Mouse (Mus musculus) liver, embryonic 13.5 days (tissue): Measurements from ENCODE around the gene Nr3c2. TPM values are rescaled to one million over a fixed set of nuclear protein-coding genes. Genes with fewer than 3 reads are reported as not detected.

Source experiments
- ATAC-seq: fragments of 200-750 bp; cut with Nextera tagmentation; 2 replicates; pipeline ENCODE4 v1.8.0; 2017; ENCODE audit warnings: low read depth, mild to moderate bottlenecking, moderate number of reproducible peaks, moderate library complexity
- DNase-seq: peaks from one replicate; pipeline ENCODE4 v3.0.0; 2022
- H3K27ac ChIP-seq: fragments of 300-500 bp; sonication (generic); 2 replicates; pipeline ENCODE4 v1.5.1; 2015; ENCODE audit warnings: moderate library complexity, mild to moderate bottlenecking, inconsistent platforms
- H3K27me3 ChIP-seq: fragments of 300-500 bp; sonication (generic); 2 replicates; pipeline ENCODE4 v1.6.1; 2015; ENCODE audit warnings: mild to moderate bottlenecking, inconsistent platforms
- H3K36me3 ChIP-seq: fragments of 300-500 bp; sonication (generic); 2 replicates; pipeline ENCODE4 v1.6.1; 2015; ENCODE audit warnings: mild to moderate bottlenecking, inconsistent platforms
- H3K4me1 ChIP-seq: fragments of 300-500 bp; sonication (generic); replicated peaks from 2 replicates; pipeline ENCODE4 v1.6.1; 2015; ENCODE audit warnings: inconsistent platforms
- H3K4me2 ChIP-seq: fragments of 300-500 bp; sonication (generic); 2 replicates; pipeline ENCODE4 v1.6.1; 2015; ENCODE audit warnings: inconsistent platforms, mild to moderate bottlenecking, moderate library complexity
- H3K4me3 ChIP-seq: fragments of 300-500 bp; sonication (generic); replicated peaks from 2 replicates; pipeline ENCODE4 v1.5.1; 2015; ENCODE audit warnings: mild to moderate bottlenecking, inconsistent platforms
- H3K9ac ChIP-seq: fragments of 300-500 bp; sonication (generic); 2 replicates; pipeline ENCODE4 v1.6.1; 2015; ENCODE audit warnings: mild to moderate bottlenecking, inconsistent platforms
- H3K9me3 ChIP-seq: fragments of 300-500 bp; sonication (generic); replicated peaks from 2 replicates; pipeline ENCODE4 v1.6.1; 2016; ENCODE audit warnings: inconsistent platforms
- WGBS: fragments of 180-500 bp; shearing (Covaris S2); methylation state at CpG from one replicate; pipeline ENCODE4 v1.1.7; 2015; ENCODE audit not compliant: insufficient replicate concordance; 5-methylcytosine and 5-hydroxymethylcytosine counted together
- polyA plus RNA-seq: library from polyadenylated mRNA; unstranded; fragments of >200 nt; fragmentation: Nextera tagmentation; extraction: Ambion mirVana; gene quantifications from 2 replicates; pipeline ENCODE4 v1.2.1, GENCODE M21; 2015

The Nr3c2 gene
- polyA plus RNA-seq, 1 experiment from 2014 or later, result 0.92 TPM

DNA sequence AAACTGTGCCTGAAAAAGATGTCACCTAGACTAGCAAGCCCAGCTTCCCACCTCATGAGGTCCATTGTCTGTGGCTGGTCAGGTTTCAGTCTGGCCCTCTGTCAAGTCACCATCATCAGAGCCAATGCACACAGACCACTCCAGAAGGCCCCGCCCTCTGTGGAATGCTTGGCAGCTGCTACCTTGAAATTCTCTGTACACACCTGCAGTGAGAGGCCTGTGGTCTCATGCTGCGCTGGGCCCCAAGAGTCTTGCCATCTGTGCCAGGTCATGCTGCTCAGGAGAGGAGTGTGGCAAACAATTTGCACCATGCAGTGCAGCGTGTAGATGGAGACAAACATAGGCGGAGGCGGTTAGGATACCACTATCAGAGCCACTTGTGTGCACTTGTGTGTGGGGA is 328.5 kb downstream of the Nr3c2 start:
- H3K9me3 ChIP-seq, result no peaks in the 10 kb centered on the region
- no peak overlapping the region for H3K4me2 ChIP-seq
- no peaks in the 10 kb centered on the region for H3K36me3 ChIP-seq
- no peak for DNase-seq
- ATAC-seq, result no peak
- H3K9ac ChIP-seq, result no peak overlapping the region
- 77% methylated on average over 5 of the region's 5 CpGs for WGBS
- H3K27ac ChIP-seq, result no peak overlapping the region
- no peaks in the 10 kb centered on the region for H3K4me1 ChIP-seq
- H3K4me3 ChIP-seq, result no peak overlapping the region
- H3K27me3 ChIP-seq, result no peaks in the 10 kb centered on the region

DNA sequence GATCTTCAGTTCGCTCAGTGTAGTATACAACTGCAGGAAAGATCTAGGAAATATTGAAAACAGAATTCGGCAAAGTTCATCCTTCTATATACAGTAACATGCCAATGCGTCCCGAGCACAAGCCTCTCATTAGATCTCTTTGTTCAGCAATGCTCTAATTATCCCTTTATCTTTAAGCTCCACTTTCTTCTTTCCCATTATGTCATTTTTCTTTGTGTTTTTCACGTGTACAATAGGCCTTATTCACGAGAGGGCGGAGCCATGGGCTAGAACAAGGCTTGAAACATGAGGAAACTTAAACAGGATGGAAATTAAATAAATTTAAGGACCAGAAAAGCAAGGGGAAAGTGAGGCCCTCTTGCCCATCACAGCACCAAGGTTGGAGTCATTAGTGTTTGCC is 329.4 kb downstream of the Nr3c2 start:
- DNase-seq (no peak), ATAC-seq (no peak)
- Histone ChIP-seq H3K27ac (no peak overlapping the region), H3K36me3 (no peaks in the 10 kb centered on the region), H3K4me2 (no peak overlapping the region), H3K9me3 (no peaks in the 10 kb centered on the region), H3K27me3 (no peaks in the 10 kb centered on the region), H3K9ac (no peak overlapping the region), H3K4me1 (no peaks in the 10 kb centered on the region), H3K4me3 (no peak overlapping the region)
- 61% methylated on average over 7 of the region's 7 CpGs for WGBS

DNA sequence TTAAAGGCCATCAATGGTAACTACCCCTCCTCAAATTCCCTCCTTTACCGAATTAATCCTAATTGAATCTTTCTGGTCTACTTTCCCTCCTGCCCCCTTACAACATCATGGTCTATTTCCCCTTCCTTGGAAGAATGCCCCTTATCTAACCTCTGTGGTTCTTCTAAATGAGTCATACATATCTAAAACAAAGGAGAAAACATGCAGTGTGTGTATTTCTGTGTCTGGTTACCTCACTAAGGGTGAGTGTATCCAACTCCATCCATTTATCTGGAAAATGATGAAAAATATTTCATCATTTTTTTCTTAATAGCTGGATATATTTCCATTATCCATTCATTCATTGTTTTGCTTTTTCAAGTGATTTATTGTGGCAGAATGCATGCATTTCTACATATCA is 332.0 kb downstream of the Nr3c2 start:
- no peak overlapping the region for H3K4me3 ChIP-seq
- DNase-seq (no peak), ATAC-seq (no peak)
- no peaks in the 10 kb centered on the region for H3K9me3 ChIP-seq
- H3K4me1 ChIP-seq, result no peaks in the 10 kb centered on the region
- H3K4me2 ChIP-seq, result no peak overlapping the region
- H3K27me3 ChIP-seq, result no peaks in the 10 kb centered on the region
- 58% methylated on average over 1 of the region's 1 CpGs for WGBS
- H3K36me3 ChIP-seq, result no peaks in the 10 kb centered on the region
- H3K9ac ChIP-seq, result no peak overlapping the region
- H3K27ac ChIP-seq, result no peak overlapping the region

DNA sequence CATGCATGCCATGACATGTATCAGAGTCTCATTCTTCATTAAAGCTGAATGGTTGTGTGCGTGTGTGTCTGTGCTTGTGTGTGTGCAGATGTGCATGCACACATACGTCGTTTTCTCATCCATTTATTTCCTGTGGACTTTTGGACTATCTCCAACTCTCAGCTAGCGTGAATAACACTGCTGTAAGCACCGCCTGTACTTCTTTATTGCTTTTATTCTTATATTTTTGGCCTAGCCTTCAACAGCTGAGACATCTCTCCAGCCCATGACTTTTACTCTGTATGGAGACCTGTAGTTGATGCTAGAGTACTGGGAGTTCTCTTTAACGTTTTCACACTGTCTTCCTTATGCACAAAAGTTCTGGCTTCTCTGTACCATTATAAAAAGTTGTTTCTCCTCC is 332.6 kb downstream of the Nr3c2 start:
- WGBS, result 56% methylated on average over 6 of the region's 6 CpGs
- Histone ChIP-seq H3K9me3 (no peaks in the 10 kb centered on the region), H3K9ac (no peak overlapping the region), H3K4me1 (no peaks in the 10 kb centered on the region), H3K4me2 (no peak overlapping the region), H3K36me3 (no peaks in the 10 kb centered on the region), H3K27ac (no peak overlapping the region), H3K27me3 (no peaks in the 10 kb centered on the region), H3K4me3 (no peak overlapping the region)
- DNase-seq, result no peak
- no peak for ATAC-seq

DNA sequence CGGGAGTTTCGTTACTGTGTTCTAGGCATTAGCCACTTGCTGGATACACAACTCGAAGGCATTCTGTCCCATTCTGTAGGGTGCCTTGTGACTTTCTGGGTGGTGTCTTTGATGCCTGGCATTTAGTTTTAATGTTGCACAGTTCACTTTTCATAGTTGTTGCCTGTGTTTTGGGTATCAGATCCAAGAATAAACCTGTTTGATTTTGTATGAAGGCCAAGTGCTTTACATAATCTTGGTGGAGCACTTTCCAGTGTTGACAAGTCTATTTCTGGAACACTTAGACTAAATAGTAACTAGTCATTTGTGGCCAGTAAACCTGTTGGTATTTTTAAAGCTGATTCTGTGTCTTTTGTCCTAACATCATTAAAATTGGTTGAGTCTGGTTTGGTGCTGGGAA is 333.2 kb downstream of the Nr3c2 start:
- H3K4me3 ChIP-seq, result no peak overlapping the region
- H3K36me3 ChIP-seq, result no peaks in the 10 kb centered on the region
- no peaks in the 10 kb centered on the region for H3K27me3 ChIP-seq
- DNase-seq (no peak), ATAC-seq (no peak)
- no peak overlapping the region for H3K9ac ChIP-seq
- 70% methylated on average over 3 of the region's 3 CpGs for WGBS
- H3K9me3 ChIP-seq, result no peaks in the 10 kb centered on the region
- no peak overlapping the region for H3K4me2 ChIP-seq
- H3K4me1 ChIP-seq, result no peaks in the 10 kb centered on the region
- H3K27ac ChIP-seq, result no peak overlapping the region

DNA sequence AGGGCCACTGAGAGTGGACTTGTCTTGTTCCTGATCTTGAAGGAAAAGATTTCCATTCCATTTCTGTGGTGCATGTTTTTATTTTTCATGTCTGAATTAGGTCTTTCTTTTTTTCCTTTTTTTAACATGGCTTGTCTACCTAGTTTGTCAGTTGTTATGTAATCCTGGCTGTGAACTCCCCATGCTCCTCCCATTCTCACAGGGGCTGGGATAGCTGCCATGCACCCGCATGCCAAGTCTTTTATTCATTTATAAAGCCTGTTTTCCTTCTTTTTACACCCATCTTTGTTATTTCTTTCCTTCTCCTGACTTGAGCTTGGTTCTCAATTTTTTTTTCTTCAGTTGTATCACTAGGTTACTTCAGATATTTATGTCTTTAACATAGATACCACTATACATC is 337.5 kb downstream of the Nr3c2 start:
- Histone ChIP-seq H3K4me3 (no peak overlapping the region), H3K9ac (no peak overlapping the region), H3K36me3 (no peaks in the 10 kb centered on the region), H3K27ac (no peak overlapping the region), H3K9me3 (no peaks in the 10 kb centered on the region), H3K4me2 (no peak overlapping the region), H3K27me3 (no peaks in the 10 kb centered on the region), H3K4me1 (no peaks in the 10 kb centered on the region)
- no peak for ATAC-seq
- WGBS, result 74% methylated on average over 1 of the region's 1 CpGs
- no peak for DNase-seq

DNA sequence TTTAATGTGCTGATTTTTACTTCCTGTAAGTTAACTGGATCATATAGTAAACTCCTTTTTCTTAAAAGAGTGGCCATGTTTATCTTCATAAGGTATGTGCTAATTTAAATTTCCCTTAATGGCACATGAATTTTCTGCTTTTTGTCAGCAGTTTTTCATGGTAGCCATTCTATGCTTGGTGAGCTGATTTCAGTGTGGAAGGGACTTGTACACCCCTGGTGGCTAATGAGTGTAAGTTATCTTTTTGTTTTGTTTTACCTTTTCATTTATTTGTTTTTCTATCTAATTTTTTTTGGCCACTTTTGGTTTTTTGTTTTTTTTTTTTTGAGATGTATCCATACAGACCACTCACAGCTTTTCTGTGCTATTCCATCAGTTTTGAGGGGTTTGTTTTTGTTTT is 340.2 kb downstream of the Nr3c2 start:
- Histone ChIP-seq H3K9me3 (no peaks in the 10 kb centered on the region), H3K27ac (no peak overlapping the region), H3K4me3 (no peak overlapping the region), H3K9ac (no peak overlapping the region), H3K36me3 (no peaks in the 10 kb centered on the region), H3K4me1 (no peaks in the 10 kb centered on the region), H3K27me3 (no peaks in the 10 kb centered on the region), H3K4me2 (no peak overlapping the region)
- DNase-seq, result no peak
- no peak for ATAC-seq

DNA sequence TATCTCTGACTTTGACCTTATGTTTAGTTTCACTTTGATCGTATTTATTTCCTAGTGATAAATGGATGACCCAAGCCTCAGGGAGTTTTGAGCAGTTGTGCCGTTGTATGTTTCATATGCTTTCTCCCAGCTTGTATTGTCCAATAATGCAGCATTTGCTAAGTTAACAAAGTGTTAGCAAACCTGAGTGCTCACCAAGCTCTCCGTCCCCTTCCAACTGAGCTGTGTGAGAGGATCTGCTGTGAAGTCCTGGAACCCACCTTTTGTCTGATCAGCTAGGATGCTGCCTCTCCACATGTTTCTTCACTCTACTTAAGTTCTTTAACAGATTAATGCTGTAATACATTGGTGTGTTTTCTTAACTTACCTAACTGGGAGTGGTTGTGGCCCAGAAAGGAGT is 342.1 kb downstream of the Nr3c2 start:
- no peaks in the 10 kb centered on the region for H3K9me3 ChIP-seq
- H3K27ac ChIP-seq, result no peak overlapping the region

DNA sequence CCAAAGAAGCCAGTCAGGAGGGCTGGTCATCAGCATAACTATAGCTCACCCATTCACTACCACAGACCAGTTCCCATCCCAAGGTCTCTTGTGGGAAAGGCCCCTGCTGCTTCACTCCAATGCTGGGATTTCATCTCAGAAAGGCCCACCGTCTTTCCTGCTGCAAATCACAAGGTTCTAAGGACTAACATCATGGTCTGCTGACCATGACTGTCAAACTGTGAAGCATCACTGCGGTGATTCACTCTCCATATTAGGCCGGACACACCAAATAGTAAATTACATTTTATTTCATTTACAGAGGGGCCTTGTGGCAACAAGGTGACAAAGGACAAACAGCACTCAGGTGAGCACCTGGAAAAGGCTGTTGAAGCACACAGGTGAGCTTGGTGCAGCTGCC is 350.9 kb downstream of the Nr3c2 start:
- Histone ChIP-seq H3K27me3 (no peaks in the 10 kb centered on the region), H3K27ac (no peak overlapping the region), H3K4me3 (no peak overlapping the region), H3K9ac (no peak overlapping the region), H3K36me3 (peaks cover 12% of the 10 kb centered on the region), H3K9me3 (no peaks in the 10 kb centered on the region), H3K4me1 (no peaks in the 10 kb centered on the region), H3K4me2 (no peak overlapping the region)
- no peak for ATAC-seq
- no peak for DNase-seq
- 77% methylated on average over 3 of the region's 3 CpGs for WGBS

More for the DNA sequence above, 342.1 kb downstream of the Nr3c2 start:
- DNase-seq, result no peak
- H3K4me1 ChIP-seq, result no peaks in the 10 kb centered on the region
- WGBS, result 78% methylated on average over 3 of the region's 3 CpGs
- no peak overlapping the region for H3K4me2 ChIP-seq
- no peaks in the 10 kb centered on the region for H3K36me3 ChIP-seq
- no peak for ATAC-seq
- no peaks in the 10 kb centered on the region for H3K27me3 ChIP-seq
- H3K9ac ChIP-seq, result no peak overlapping the region
- H3K4me3 ChIP-seq, result no peak overlapping the region

DNA sequence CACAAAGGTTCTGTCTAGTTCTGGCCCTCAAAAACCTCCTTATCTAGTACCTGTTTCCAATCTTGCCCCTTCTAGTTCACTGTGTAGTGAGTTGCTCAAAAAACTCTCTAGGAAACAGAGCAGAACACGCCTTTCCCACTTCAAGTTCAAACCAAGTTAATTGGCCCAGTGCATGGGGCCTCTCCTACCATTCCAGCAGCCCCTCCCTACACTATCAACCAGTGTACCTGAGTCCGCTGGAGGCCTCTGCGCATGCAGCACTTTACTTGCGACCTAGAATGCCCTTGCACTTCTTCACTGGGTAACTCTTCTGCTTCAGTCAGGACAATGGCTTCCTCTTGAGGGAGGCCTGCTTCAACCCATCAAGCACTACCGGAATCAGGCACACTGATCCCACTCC is 351.9 kb downstream of the Nr3c2 start:
- 86% methylated on average over 5 of the region's 5 CpGs for WGBS
- no peak overlapping the region for H3K4me2 ChIP-seq
- H3K4me1 ChIP-seq, result no peaks in the 10 kb centered on the region
- H3K9me3 ChIP-seq, result no peaks in the 10 kb centered on the region
- no peaks in the 10 kb centered on the region for H3K27me3 ChIP-seq
- ATAC-seq (no peak), DNase-seq (no peak)
- no peak overlapping the region for H3K4me3 ChIP-seq
- no peak overlapping the region for H3K9ac ChIP-seq
- no peak overlapping the region for H3K27ac ChIP-seq
- H3K36me3 ChIP-seq, result peaks cover 12% of the 10 kb centered on the region

DNA sequence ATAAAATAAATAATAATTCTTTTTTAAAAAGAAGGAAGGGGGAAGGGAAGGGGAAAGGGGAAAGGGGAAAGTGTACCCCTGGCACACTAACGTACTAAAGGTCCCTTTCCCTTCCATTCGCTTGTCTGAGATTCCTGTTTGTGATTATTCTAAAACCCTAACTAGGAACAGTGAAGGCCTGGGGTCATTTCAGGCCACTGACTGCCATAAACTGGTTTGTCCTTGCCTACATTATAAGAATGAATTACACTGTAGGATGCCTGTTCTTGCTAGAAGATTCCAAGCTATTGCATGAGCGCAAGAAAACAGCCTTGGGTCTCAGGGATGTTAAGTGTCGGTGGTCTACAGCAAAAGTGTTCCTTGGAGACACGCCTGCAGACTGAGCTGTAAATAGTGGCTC is 355.2 kb downstream of the Nr3c2 start:
- ATAC-seq, result no peak
- H3K9me3 ChIP-seq, result no peaks in the 10 kb centered on the region
- no peak for DNase-seq
- H3K36me3 ChIP-seq, result peaks cover 17% of the 10 kb centered on the region
- H3K27ac ChIP-seq, result no peak overlapping the region
- H3K4me2 ChIP-seq, result no peak overlapping the region
- no peaks in the 10 kb centered on the region for H3K27me3 ChIP-seq
- H3K9ac ChIP-seq, result no peak overlapping the region
- H3K4me3 ChIP-seq, result no peak overlapping the region
- no peaks in the 10 kb centered on the region for H3K4me1 ChIP-seq
- 71% methylated on average over 5 of the region's 5 CpGs for WGBS

DNA sequence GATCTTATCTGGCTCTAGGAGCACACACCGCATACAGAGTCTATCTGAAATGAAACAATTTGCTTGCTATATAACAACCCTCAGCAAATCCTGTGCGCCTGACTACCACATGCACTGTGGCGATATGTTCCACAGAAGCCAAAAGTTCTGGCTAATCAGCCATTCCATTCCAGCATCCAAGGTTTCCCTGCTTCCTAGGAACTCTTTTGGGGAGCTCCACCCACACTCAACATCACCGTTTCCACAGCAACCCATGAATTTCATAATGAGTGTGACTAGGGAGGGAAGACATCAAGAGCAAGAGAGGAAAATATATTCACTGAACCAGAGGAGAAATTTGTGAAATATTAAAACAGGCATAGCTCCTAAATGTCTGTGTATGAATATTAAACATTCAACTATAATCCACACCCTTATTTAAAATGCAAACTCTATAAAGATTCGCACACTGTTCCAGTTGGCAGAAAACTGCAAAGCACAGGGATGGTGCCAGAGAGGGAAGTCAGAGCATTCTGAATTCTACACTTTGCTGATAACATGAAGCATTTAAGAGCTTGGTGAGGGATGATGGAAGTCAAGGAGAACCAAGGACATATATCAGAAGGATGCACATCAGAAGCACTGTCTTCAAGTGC is 357.3 kb downstream of the Nr3c2 start:
- Histone ChIP-seq H3K9ac (no peak overlapping the region), H3K27me3 (no peaks in the 10 kb centered on the region), H3K4me2 (no peak overlapping the region), H3K4me1 (no peaks in the 10 kb centered on the region), H3K27ac (no peak overlapping the region), H3K36me3 (peaks cover 17% of the 10 kb centered on the region), H3K4me3 (no peak overlapping the region), H3K9me3 (no peaks in the 10 kb centered on the region)
- DNase-seq, result no peak
- WGBS, result 81% methylated on average over 5 of the region's 5 CpGs
- no peak for ATAC-seq
